In genomic region chr16:24992494-24992893, GRCm38 (mm10) we compare ENCODE assay signal across 17 mouse cellular contexts.
"Had no signal": no experiment of that assay in that cellular context is flagged by ENCODE, and none has a peak within 500 bp of the region (broad histone marks: within the 10 kb centered on the region; RNA-seq: fewer than 3 reads in every experiment).

No protein-coding gene starts in this region.

- H3K27me3 ChIP-seq: limb, embryonic 12.5 days; liver, embryonic 13.5 days; lung, embryonic 15.5 days; megakaryocyte, embryonic 14.5 days; midbrain, embryonic 12.5 days; neural tube, embryonic 13.5 days had no signal

- H3K9me3 ChIP-seq: limb, embryonic 12.5 days; liver, embryonic 13.5 days; lung, embryonic 15.5 days; megakaryocyte, embryonic 14.5 days; midbrain, embryonic 12.5 days; neural tube, embryonic 13.5 days had no signal

- DNase-seq: kidney, postnatal 36 days; layer of hippocampus, adult 9-11 months; liver; liver, embryonic 13.5 days; liver, postnatal 0 days; lung, postnatal 14 days; retina, postnatal 1 day; right cerebral cortex, postnatal 4 days; spleen, adult 18-20 months; thymus, adult 2 months; thymus, postnatal 25 days had no signal

- H3K36me3 ChIP-seq: limb, embryonic 12.5 days; liver, embryonic 13.5 days; lung, embryonic 15.5 days; midbrain, embryonic 12.5 days; neural tube, embryonic 13.5 days had no signal

- H3K4me2 ChIP-seq: limb, embryonic 12.5 days; liver, embryonic 13.5 days; lung, embryonic 15.5 days; midbrain, embryonic 12.5 days; neural tube, embryonic 13.5 days had no signal

- ATAC-seq: liver, postnatal 0 days; midbrain, embryonic 16.5 days had no signal

- H3K4me1 ChIP-seq: limb, embryonic 12.5 days; liver, embryonic 13.5 days; lung, embryonic 15.5 days; midbrain, embryonic 12.5 days; neural tube, embryonic 13.5 days had no signal

- H3K4me3 ChIP-seq: limb, embryonic 12.5 days; liver, embryonic 13.5 days; lung, embryonic 15.5 days; midbrain, embryonic 12.5 days; neural tube, embryonic 13.5 days had no signal

- H3K9ac ChIP-seq: limb, embryonic 12.5 days; liver, embryonic 13.5 days; liver, postnatal 0 days; lung, embryonic 15.5 days; midbrain, embryonic 12.5 days; neural tube, embryonic 13.5 days had no signal

- H3K27ac ChIP-seq: limb, embryonic 12.5 days; liver, embryonic 13.5 days; lung, embryonic 15.5 days; midbrain, embryonic 12.5 days; neural tube, embryonic 13.5 days had no signal
